Mouse (Mus musculus) CH12F3 (cell line): ENCODE data around the gene Gm17482.
"Not testable (repeated sequence)": the region's sequence is repeated elsewhere in the genome, so short reads cannot be mapped to it uniquely, and the experiment has no call there.

ENCODE experiments used
- in situ Hi-C: fragments of 300-500 bp; cut with MboI; formaldehyde crosslinking; loops from 2 replicates; pipeline ENCODE4 v1.14.3; 2020; ENCODE audit warnings: low sequenced_read_pairs

The Gm17482 gene

GRCm38 (mm10) chr6:115227043-115227442 lies at the start of gene Gm17482:
TSS of gene Gm17482 (plus strand) at chr6:115227343.
- in situ Hi-C loops, result no loop called here

- in situ Hi-C loops, result no loop called here
Observed at GRCm38 (mm10) chr6:115178826-115179225, 48.3 kb upstream of the Gm17482 start.

GRCm38 (mm10) chr6:115181094-115181493 lies 46.0 kb upstream of the Gm17482 start:
- in situ Hi-C loops, result no loop called here

- in situ Hi-C loops, result no loop called here
Observed at GRCm38 (mm10) chr6:115191111-115191510, 36.0 kb upstream of the Gm17482 start.

GRCm38 (mm10) chr6:115200753-115201152 lies 26.4 kb upstream of the Gm17482 start:
- in situ Hi-C loops, result loop anchor here (25.0 kb wide), 1 partner anchor 263 kb away; no protein-coding TSS in a partner anchor

- in situ Hi-C loops, result loop anchor here (25.0 kb wide), 1 partner anchor 266 kb away; no protein-coding TSS in a partner anchor
Observed at GRCm38 (mm10) chr6:115203029-115203428, 24.1 kb upstream of the Gm17482 start.

GRCm38 (mm10) chr6:115210187-115210586 lies 17.0 kb upstream of the Gm17482 start:
- in situ Hi-C loops, result loop anchor here (25.0 kb wide), 1 partner anchor 273 kb away; no protein-coding TSS in a partner anchor

GRCm38 (mm10) chr6:115210820-115211219 lies 16.3 kb upstream of the Gm17482 start:
- in situ Hi-C loops, result loop anchor here (25.0 kb wide), 1 partner anchor 274 kb away; no protein-coding TSS in a partner anchor

GRCm38 (mm10) chr6:115212132-115212903 lies 14.8 kb upstream of the Gm17482 start:
- in situ Hi-C loops, result loop anchor here (25.0 kb wide), 1 partner anchor 275 kb away; no protein-coding TSS in a partner anchor

GRCm38 (mm10) chr6:115213129-115213528 lies 14.0 kb upstream of the Gm17482 start:
- in situ Hi-C loops, result loop anchor here (25.0 kb wide), 1 partner anchor 276 kb away; no protein-coding TSS in a partner anchor

- in situ Hi-C loops, result loop anchor here (25.0 kb wide), 1 partner anchor 284 kb away; no protein-coding TSS in a partner anchor
Observed at GRCm38 (mm10) chr6:115221215-115221641, 5.9 kb upstream of the Gm17482 start.

- in situ Hi-C loops, result no loop called here
Observed at GRCm38 (mm10) chr6:115225519-115225918, 1.6 kb upstream of the Gm17482 start.

GRCm38 (mm10) chr6:115227529-115227928 lies 386 bp downstream of the Gm17482 start:
- in situ Hi-C loops, result no loop called here

- in situ Hi-C loops, result no loop called here
Observed at GRCm38 (mm10) chr6:115230557-115230956, 3.4 kb downstream of the Gm17482 start.

GRCm38 (mm10) chr6:115231836-115232235 lies 4.7 kb downstream of the Gm17482 start:
- in situ Hi-C loops, result no loop called here

- in situ Hi-C loops, result no loop called here
Observed at GRCm38 (mm10) chr6:115232562-115232961, 5.4 kb downstream of the Gm17482 start.

GRCm38 (mm10) chr6:115238031-115239027 lies 11.2 kb downstream of the Gm17482 start:
- in situ Hi-C loops, result loop anchor here (5.0 kb wide), 1 partner anchor 284 kb away; no protein-coding TSS in a partner anchor

- in situ Hi-C loops, result loop anchor here (5.0 kb wide), 1 partner anchor 283 kb away; no protein-coding TSS in a partner anchor
Observed at GRCm38 (mm10) chr6:115239335-115239734, 12.2 kb downstream of the Gm17482 start.

GRCm38 (mm10) chr6:115240431-115240830 lies 13.3 kb downstream of the Gm17482 start:
- in situ Hi-C loops, result not testable (repeated sequence)

GRCm38 (mm10) chr6:115241131-115241699 lies 14.1 kb downstream of the Gm17482 start:
- in situ Hi-C loops, result no loop called here
